Mouse (Mus musculus): ENCODE measurements around the gene Kdm1a.

The Kdm1a gene

GRCm38 (mm10) chr4:136602018-136602554, 437 bp downstream of the Kdm1a start:
- DNase-seq (ENCODE audit: low spot score) = no peak

- DNase-seq (ENCODE audit: low spot score) = peak; percentile 32
These were observed 1.0 kb downstream of the Kdm1a start for GRCm38 (mm10) chr4:136601476-136601875.

- no peak for DNase-seq (ENCODE audit: low spot score)
These were observed 2.0 kb downstream of the Kdm1a start for GRCm38 (mm10) chr4:136600536-136600935.

GRCm38 (mm10) chr4:136599869-136600268, 2.7 kb downstream of the Kdm1a start:
- no peak for DNase-seq (ENCODE audit: low spot score)

- no peak for DNase-seq (ENCODE audit: low spot score)
These were observed 4.2 kb downstream of the Kdm1a start for GRCm38 (mm10) chr4:136598268-136598876.

GRCm38 (mm10) chr4:136595221-136595620, 7.3 kb downstream of the Kdm1a start:
- no peak for DNase-seq (ENCODE audit: low spot score)

GRCm38 (mm10) chr4:136594006-136594405, 8.5 kb downstream of the Kdm1a start:
- DNase-seq (ENCODE audit: low spot score) = no peak

GRCm38 (mm10) chr4:136592111-136592510, 10.4 kb downstream of the Kdm1a start:
- no peak for DNase-seq (ENCODE audit: low spot score)

GRCm38 (mm10) chr4:136588003-136588402, 14.5 kb downstream of the Kdm1a start:
- no peak for DNase-seq (ENCODE audit: low spot score)

GRCm38 (mm10) chr4:136587221-136587827, 15.2 kb downstream of the Kdm1a start:
- DNase-seq (ENCODE audit: low spot score) = no peak

- no peak for DNase-seq (ENCODE audit: low spot score)
These were observed 20.6 kb downstream of the Kdm1a start for GRCm38 (mm10) chr4:136581885-136582284.

- DNase-seq (ENCODE audit: low spot score) = no peak
These were observed 32.5 kb downstream of the Kdm1a start for GRCm38 (mm10) chr4:136569998-136570397.

- peak; percentile 28 for DNase-seq (ENCODE audit: low spot score)
These were observed 33.9 kb downstream of the Kdm1a start for GRCm38 (mm10) chr4:136568629-136569028.

GRCm38 (mm10) chr4:136562755-136563154, 39.8 kb downstream of the Kdm1a start:
- DNase-seq (ENCODE audit: low spot score) = no peak

GRCm38 (mm10) chr4:136560270-136560991, 42.1 kb downstream of the Kdm1a start:
- no peak for DNase-seq (ENCODE audit: low spot score)

GRCm38 (mm10) chr4:136559690-136560089, 42.8 kb downstream of the Kdm1a start:
- DNase-seq (ENCODE audit: low spot score) = no peak

- no peak for DNase-seq (ENCODE audit: low spot score)
These were observed 44.9 kb downstream of the Kdm1a start for GRCm38 (mm10) chr4:136557638-136558037.

- DNase-seq (ENCODE audit: low spot score) = no peak
These were observed 49.4 kb downstream of the Kdm1a start for GRCm38 (mm10) chr4:136553108-136553507.

GRCm38 (mm10) chr4:136548381-136548801, 54.1 kb downstream of the Kdm1a start:
- no peak for DNase-seq (ENCODE audit: low spot score)

GRCm38 (mm10) chr4:136547721-136548120, 54.8 kb downstream of the Kdm1a start:
- no peak for DNase-seq (ENCODE audit: low spot score)

GRCm38 (mm10) chr4:136546279-136547045, 56.1 kb downstream of the Kdm1a start:
- DNase-seq (ENCODE audit: low spot score) = no peak

GRCm38 (mm10) chr4:136545151-136545550, 57.4 kb downstream of the Kdm1a start:
- no peak for DNase-seq (ENCODE audit: low spot score)

All from ovary, adult 18-20 months (tissue).